Mouse (Mus musculus): ENCODE data around the gene Sh2b2. TPM values are rescaled to one million over a fixed set of nuclear protein-coding genes. Genes with fewer than 3 reads are reported as not detected.
"Not testable (repeated sequence)": the region's sequence is repeated elsewhere in the genome, so short reads cannot be mapped to it uniquely, and the experiment has no call there.

Gene Sh2b2
- polyA plus RNA-seq, 1 experiment from 2014 or later: 17.4 TPM

- H3K4me3 ChIP-seq: no peak overlapping the region
- H3K27me3 ChIP-seq: no peaks in the 10 kb centered on the region
- no peak overlapping the region for H3K9ac ChIP-seq
- no peak overlapping the region for H3K4me2 ChIP-seq
- H3K27ac ChIP-seq: no peak overlapping the region
- no peak for ATAC-seq
- peaks cover 8% of the 10 kb centered on the region for H3K4me1 ChIP-seq
- WGBS: 76% methylated on average over 4 of the region's 4 CpGs
- H3K9me3 ChIP-seq (replicated peaks): no peaks in the 10 kb centered on the region
- H3K36me3 ChIP-seq (ENCODE audit: poor library complexity, severe bottlenecking): peaks cover 55% of the 10 kb centered on the region
Observed at GRCm38 (mm10) chr5:136230348-136231035, 15.9 kb downstream of the Sh2b2 start.

GRCm38 (mm10) chr5:136226246-136226876 lies 20.0 kb downstream of the Sh2b2 start:
- no peak overlapping the region for H3K4me3 ChIP-seq
- no peak overlapping the region for H3K4me2 ChIP-seq
- 76% methylated on average over 7 of the region's 7 CpGs for WGBS
- no peak overlapping the region for H3K9ac ChIP-seq
- no peaks in the 10 kb centered on the region for H3K4me1 ChIP-seq
- no peak for ATAC-seq
- H3K27me3 ChIP-seq: no peaks in the 10 kb centered on the region
- no peak overlapping the region for H3K27ac ChIP-seq
- no peaks in the 10 kb centered on the region for H3K9me3 ChIP-seq (replicated peaks)
- H3K36me3 ChIP-seq (ENCODE audit: poor library complexity, severe bottlenecking): peaks cover 87% of the 10 kb centered on the region

- Histone ChIP-seq H3K27ac (no peak overlapping the region), H3K9ac (no peak overlapping the region), H3K36me3 (ENCODE audit: poor library complexity, severe bottlenecking) (peaks cover 56% of the 10 kb centered on the region), H3K4me1 (no peaks in the 10 kb centered on the region), H3K9me3 (replicated peaks) (0 out of 2 replicates have a peak, but pooled peaks cover 3% of the 10 kb centered on the region), H3K4me2 (no peak overlapping the region), H3K27me3 (no peaks in the 10 kb centered on the region), H3K4me3 (no peak overlapping the region)
- no peak for ATAC-seq
- WGBS: 87% methylated on average over 12 of the region's 12 CpGs
Observed at GRCm38 (mm10) chr5:136218585-136218984, 27.8 kb downstream of the Sh2b2 start.

GRCm38 (mm10) chr5:136217932-136218381 lies 28.4 kb downstream of the Sh2b2 start:
- Histone ChIP-seq H3K9me3 (replicated peaks) (0 out of 2 replicates have a peak, but pooled peaks cover 3% of the 10 kb centered on the region), H3K9ac (no peak overlapping the region), H3K36me3 (ENCODE audit: poor library complexity, severe bottlenecking) (peaks cover 49% of the 10 kb centered on the region), H3K4me2 (no peak overlapping the region), H3K4me3 (no peak overlapping the region), H3K4me1 (no peaks in the 10 kb centered on the region), H3K27ac (no peak overlapping the region), H3K27me3 (no peaks in the 10 kb centered on the region)
- ATAC-seq: no peak
- 82% methylated on average over 4 of the region's 4 CpGs for WGBS

GRCm38 (mm10) chr5:136217004-136217665 lies 29.2 kb downstream of the Sh2b2 start:
- Histone ChIP-seq H3K4me2 (no peak overlapping the region), H3K27me3 (no peaks in the 10 kb centered on the region), H3K27ac (no peak overlapping the region), H3K4me3 (no peak overlapping the region), H3K9me3 (replicated peaks) (0 out of 2 replicates have a peak, but pooled peaks cover 3% of the 10 kb centered on the region), H3K4me1 (no peaks in the 10 kb centered on the region), H3K36me3 (ENCODE audit: poor library complexity, severe bottlenecking) (peaks cover 42% of the 10 kb centered on the region), H3K9ac (no peak overlapping the region)
- no peak for ATAC-seq
- 89% methylated on average over 18 of the region's 18 CpGs for WGBS

- no peak overlapping the region for H3K9ac ChIP-seq
- H3K4me3 ChIP-seq: no peak overlapping the region
- no peak overlapping the region for H3K4me2 ChIP-seq
- no peak overlapping the region for H3K27ac ChIP-seq
- H3K4me1 ChIP-seq: no peaks in the 10 kb centered on the region
- no peaks in the 10 kb centered on the region for H3K27me3 ChIP-seq
- peaks cover 31% of the 10 kb centered on the region for H3K36me3 ChIP-seq (ENCODE audit: poor library complexity, severe bottlenecking)
- H3K9me3 ChIP-seq (replicated peaks): 0 out of 2 replicates have a peak, but pooled peaks cover 3% of the 10 kb centered on the region
- ATAC-seq: no peak
- WGBS: 53% methylated on average over 5 of the region's 5 CpGs
Observed at GRCm38 (mm10) chr5:136215958-136216357, 30.4 kb downstream of the Sh2b2 start.

- no peak overlapping the region for H3K9ac ChIP-seq
- WGBS: 88% methylated on average over 3 of the region's 3 CpGs
- no peak overlapping the region for H3K27ac ChIP-seq
- no peak overlapping the region for H3K4me2 ChIP-seq
- H3K27me3 ChIP-seq: no peaks in the 10 kb centered on the region
- no peak overlapping the region for H3K4me3 ChIP-seq
- ATAC-seq: no peak
- peaks cover 23% of the 10 kb centered on the region for H3K36me3 ChIP-seq (ENCODE audit: poor library complexity, severe bottlenecking)
- H3K9me3 ChIP-seq (replicated peaks): 0 out of 2 replicates have a peak, but pooled peaks cover 3% of the 10 kb centered on the region
- no peaks in the 10 kb centered on the region for H3K4me1 ChIP-seq
Observed at GRCm38 (mm10) chr5:136215211-136215610, 31.1 kb downstream of the Sh2b2 start.

GRCm38 (mm10) chr5:136213716-136214115 lies 32.6 kb downstream of the Sh2b2 start:
- ATAC-seq: no peak
- peaks cover 10% of the 10 kb centered on the region for H3K36me3 ChIP-seq (ENCODE audit: poor library complexity, severe bottlenecking)
- no peak overlapping the region for H3K9ac ChIP-seq
- H3K4me3 ChIP-seq: no peak overlapping the region
- no peaks in the 10 kb centered on the region for H3K4me1 ChIP-seq
- no peak overlapping the region for H3K4me2 ChIP-seq
- H3K27me3 ChIP-seq: no peaks in the 10 kb centered on the region
- H3K9me3 ChIP-seq (replicated peaks): 0 out of 2 replicates have a peak, but pooled peaks cover 3% of the 10 kb centered on the region
- no peak overlapping the region for H3K27ac ChIP-seq
- whole genome bisulfite sequencing: 79% methylated on average over 5 of the region's 5 CpGs

GRCm38 (mm10) chr5:136212716-136213115 lies 33.6 kb downstream of the Sh2b2 start:
- Histone ChIP-seq H3K27me3 (no peaks in the 10 kb centered on the region), H3K4me3 (no peak overlapping the region), H3K4me2 (no peak overlapping the region), H3K9me3 (replicated peaks) (0 out of 2 replicates have a peak, but pooled peaks cover 3% of the 10 kb centered on the region), H3K36me3 (ENCODE audit: poor library complexity, severe bottlenecking) (0 out of 2 replicates have a peak, but pooled peaks cover under 1% of the 10 kb centered on the region), H3K27ac (no peak overlapping the region), H3K4me1 (no peaks in the 10 kb centered on the region), H3K9ac (no peak overlapping the region)
- ATAC-seq: no peak
- 94% methylated on average over 11 of the region's 11 CpGs for WGBS

GRCm38 (mm10) chr5:136211341-136212102 lies 34.8 kb downstream of the Sh2b2 start:
- not testable (repeated sequence) for H3K27me3 ChIP-seq; ATAC-seq; H3K4me3 ChIP-seq; H3K4me2 ChIP-seq; H3K9ac ChIP-seq; H3K36me3 ChIP-seq (ENCODE audit: poor library complexity, severe bottlenecking); H3K9me3 ChIP-seq (replicated peaks); H3K27ac ChIP-seq; H3K4me1 ChIP-seq
- WGBS: 92% methylated on average over 14 of the region's 14 CpGs

GRCm38 (mm10) chr5:136210549-136210948 lies 35.8 kb downstream of the Sh2b2 start:
- Histone ChIP-seq H3K9ac (no peak overlapping the region), H3K4me2 (no peak overlapping the region), H3K4me1 (no peaks in the 10 kb centered on the region), H3K27ac (no peak overlapping the region), H3K4me3 (no peak overlapping the region), H3K27me3 (no peaks in the 10 kb centered on the region), H3K9me3 (replicated peaks) (0 out of 2 replicates have a peak, but pooled peaks cover 3% of the 10 kb centered on the region), H3K36me3 (ENCODE audit: poor library complexity, severe bottlenecking) (no peaks in the 10 kb centered on the region)
- 70% methylated on average over 5 of the region's 5 CpGs for WGBS
- no peak for ATAC-seq
